Mouse (Mus musculus): ENCODE data around the gene Ptcra. TPM values are rescaled to one million over a fixed set of nuclear protein-coding genes. Genes with fewer than 3 reads are reported as not detected.

The Ptcra gene
- polyA plus RNA-seq, 1 experiment, result 0.23 TPM

DNA sequence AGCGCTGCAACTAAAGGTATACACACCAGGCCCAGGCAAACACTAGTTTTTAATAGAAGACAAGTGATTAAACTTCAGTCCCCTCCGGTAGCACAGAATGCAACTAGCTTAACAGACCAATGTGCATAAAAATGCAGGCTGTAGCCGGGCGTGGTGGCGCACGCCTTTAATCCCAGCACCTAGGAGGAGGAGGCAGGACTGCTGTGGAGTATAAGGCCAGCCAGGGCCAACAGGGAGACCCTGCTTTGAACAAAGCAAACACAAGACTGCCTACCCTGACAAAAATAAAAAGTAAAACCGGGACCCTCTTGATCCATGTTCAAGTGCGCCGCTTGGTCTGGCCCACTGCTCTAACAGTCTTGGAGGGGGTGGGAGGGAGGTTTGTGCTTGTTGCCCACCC lies 11.6 kb upstream of the Ptcra start:
- no peak for TF ChIP-seq CTCF (IDR thresholded peaks at IDR 0.05; ENCODE audit: borderline replicate concordance, insufficient read depth, low read depth, low read length)
- TF ChIP-seq POLR2A (IDR thresholded peaks at IDR 0.05; ENCODE audit: borderline replicate concordance, insufficient read depth, low read length), result no peak
- Histone ChIP-seq H3K27me3 (ENCODE audit: control insufficient read depth, insufficient read depth, low read length) (no peaks in the 10 kb centered on the region), H3K4me1 (ENCODE audit: control insufficient read depth, insufficient read depth, low read length) (0 out of 2 replicates have a peak, but pooled peaks cover 3% of the 10 kb centered on the region), H3K4me3 (replicated peaks; ENCODE audit: insufficient read depth, low read depth, low read length) (no peak overlapping the region), H3K27ac (ENCODE audit: insufficient read depth, low read length) (no peak overlapping the region)
- 93% methylated on average over 9 of the region's 9 CpGs for WGBS
- no peak for DNase-seq

DNA sequence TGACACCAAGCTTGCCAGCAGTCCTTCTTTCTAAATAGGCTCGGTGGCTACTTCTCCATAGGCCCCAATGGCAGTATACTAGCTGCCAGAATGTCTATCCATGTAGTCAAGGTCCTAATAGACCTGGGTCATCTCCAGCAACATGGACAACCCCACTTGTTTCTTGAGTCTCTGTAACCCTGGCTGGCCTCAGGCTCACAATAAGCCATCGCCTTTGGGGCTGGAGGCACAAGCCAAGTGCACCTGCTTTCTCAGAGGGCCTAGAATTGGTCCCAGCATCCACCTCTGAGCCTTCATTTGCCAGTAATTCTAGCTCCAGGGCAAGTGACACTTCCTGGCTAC lies 10.6 kb upstream of the Ptcra start:
- Histone ChIP-seq H3K4me1 (ENCODE audit: control insufficient read depth, insufficient read depth, low read length) (0 out of 2 replicates have a peak, but pooled peaks cover 3% of the 10 kb centered on the region), H3K4me3 (replicated peaks; ENCODE audit: insufficient read depth, low read depth, low read length) (no peak overlapping the region), H3K27ac (ENCODE audit: insufficient read depth, low read length) (no peak overlapping the region), H3K27me3 (ENCODE audit: control insufficient read depth, insufficient read depth, low read length) (no peaks in the 10 kb centered on the region)
- TF ChIP-seq CTCF (IDR thresholded peaks at IDR 0.05; ENCODE audit: borderline replicate concordance, insufficient read depth, low read depth, low read length) (no peak), POLR2A (IDR thresholded peaks at IDR 0.05; ENCODE audit: borderline replicate concordance, insufficient read depth, low read length) (no peak)
- 22% methylated on average over 2 of the region's 2 CpGs for WGBS
- no peak for DNase-seq

DNA sequence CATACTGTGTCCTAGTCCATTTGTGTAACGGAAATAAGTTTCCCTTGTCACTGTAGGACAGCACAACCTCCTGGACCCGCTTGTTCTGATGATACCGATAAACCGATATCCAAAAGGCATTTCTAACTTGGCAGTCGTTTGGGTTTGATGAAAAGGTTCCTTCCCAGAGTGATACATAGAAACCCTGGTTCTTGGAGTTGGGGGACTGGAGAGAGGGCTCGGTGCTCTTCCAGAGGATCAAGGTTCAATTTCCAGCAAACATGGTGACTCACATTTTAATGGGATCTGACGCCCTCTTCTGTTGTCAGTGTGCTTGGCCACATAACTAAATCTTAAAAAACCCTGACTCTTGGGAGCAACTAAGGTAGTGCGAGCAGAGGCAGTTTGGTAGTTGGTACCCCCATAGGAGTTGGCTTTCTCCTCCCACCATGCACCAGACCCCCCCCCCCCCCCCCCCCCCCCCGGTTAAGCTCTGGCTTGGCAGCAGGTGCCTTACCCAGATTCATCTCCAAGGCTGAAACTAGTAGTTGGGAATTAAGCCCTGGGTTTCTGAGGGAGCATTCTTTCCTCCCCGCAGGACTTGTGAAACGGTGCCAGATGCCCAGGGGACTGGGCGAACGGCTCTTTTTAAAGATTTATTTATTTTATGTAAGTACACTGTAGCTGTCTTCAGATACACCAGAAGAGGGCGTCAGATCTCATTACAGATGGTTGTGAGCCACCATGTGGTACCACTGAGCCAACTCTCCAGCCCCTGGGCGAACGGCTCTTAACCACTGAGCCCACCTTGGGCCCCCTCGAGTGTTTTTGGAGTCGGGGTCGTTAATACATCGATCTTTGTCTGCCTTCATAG lies 10.0 kb upstream of the Ptcra start:
- 4% methylated on average over 19 of the region's 20 CpGs for WGBS
- DNase-seq, result peak in 1 of 2 experiments; percentile 34
- Histone ChIP-seq H3K4me3 (replicated peaks; ENCODE audit: insufficient read depth, low read depth, low read length) (peak overlapping the region; percentile 73), H3K27me3 (ENCODE audit: control insufficient read depth, insufficient read depth, low read length) (no peaks in the 10 kb centered on the region), H3K4me1 (ENCODE audit: control insufficient read depth, insufficient read depth, low read length) (0 out of 2 replicates have a peak, but pooled peaks cover 3% of the 10 kb centered on the region), H3K27ac (ENCODE audit: insufficient read depth, low read length) (no peak overlapping the region)
- TF ChIP-seq CTCF (IDR thresholded peaks at IDR 0.05; ENCODE audit: borderline replicate concordance, insufficient read depth, low read depth, low read length) (peak; percentile 25; the same call in 1 of the 2 replicates), POLR2A (IDR thresholded peaks at IDR 0.05; ENCODE audit: borderline replicate concordance, insufficient read depth, low read length) (no peak)

DNA sequence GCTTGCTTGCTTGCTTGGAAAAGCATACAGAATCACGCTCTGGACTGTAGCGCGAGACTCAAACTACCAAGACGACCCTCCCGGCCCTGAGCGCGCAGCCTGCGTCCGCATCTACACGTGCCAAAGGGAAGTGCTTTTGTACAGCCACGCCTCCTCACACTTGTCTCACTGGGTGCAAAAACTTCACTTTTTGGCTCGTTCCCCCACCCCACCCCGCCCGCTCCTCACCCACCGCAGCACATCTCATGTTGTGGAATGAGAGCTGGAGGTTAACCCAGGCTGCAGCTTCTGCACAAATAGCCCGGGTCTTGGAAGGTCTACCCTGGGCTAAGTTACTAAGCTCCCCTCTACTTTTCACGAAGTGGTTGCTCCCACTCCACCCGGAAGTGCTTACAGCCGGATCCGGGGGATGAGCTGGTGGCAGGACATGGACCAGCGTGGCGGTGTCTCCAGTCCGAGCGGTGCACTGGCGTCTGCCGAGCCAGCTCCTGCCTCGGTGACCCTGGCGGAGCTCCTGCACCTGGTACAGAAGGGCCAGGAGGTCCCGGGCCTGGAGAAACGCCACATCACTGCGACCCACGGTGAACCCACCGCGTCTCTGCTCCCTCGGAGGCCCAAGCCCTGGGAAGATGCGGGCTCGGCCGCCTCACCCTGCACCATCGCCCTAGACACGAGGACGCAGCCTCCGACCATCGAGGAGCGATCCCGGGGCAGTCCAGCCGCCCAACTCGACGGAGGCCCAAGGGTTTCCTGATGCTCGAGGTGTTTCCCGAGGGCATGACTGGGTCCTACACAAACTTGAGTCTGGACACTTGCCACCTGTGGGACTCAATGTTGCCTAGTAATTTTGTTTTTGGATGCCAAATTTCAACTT lies 9.1 kb upstream of the Ptcra start, which contains the start of gene 2310039H08Rik:
TSS of gene 2310039H08Rik (plus strand) at position 232 of the 874 bp plus-strand sequence.
- no peaks in the 10 kb centered on the region for H3K27me3 ChIP-seq (ENCODE audit: control insufficient read depth, insufficient read depth, low read length)
- peak; percentile 86 to 88 for DNase-seq
- H3K27ac ChIP-seq (ENCODE audit: insufficient read depth, low read length), result peak within 1 kb of the TSS; percentile 18
- WGBS, result under 1% methylated on average over 50 of the region's 50 CpGs
- peak within 1 kb of the TSS; percentile 73 for H3K4me3 ChIP-seq (replicated peaks; ENCODE audit: insufficient read depth, low read depth, low read length)
- 0 out of 2 replicates have a peak, but pooled peaks cover 3% of the 10 kb centered on the region for H3K4me1 ChIP-seq (ENCODE audit: control insufficient read depth, insufficient read depth, low read length)
- TF ChIP-seq POLR2A (IDR thresholded peaks at IDR 0.05; ENCODE audit: borderline replicate concordance, insufficient read depth, low read length) (peak; percentile 76), CTCF (IDR thresholded peaks at IDR 0.05; ENCODE audit: borderline replicate concordance, insufficient read depth, low read depth, low read length) (no peak)

GRCm38 (mm10) chr17:46772038-46772403 lies 8.5 kb upstream of the Ptcra start:
- no peak for TF ChIP-seq CTCF (IDR thresholded peaks at IDR 0.05; ENCODE audit: borderline replicate concordance, insufficient read depth, low read depth, low read length)
- no peak for TF ChIP-seq POLR2A (IDR thresholded peaks at IDR 0.05; ENCODE audit: borderline replicate concordance, insufficient read depth, low read length)
- Histone ChIP-seq H3K27me3 (ENCODE audit: control insufficient read depth, insufficient read depth, low read length) (no peaks in the 10 kb centered on the region), H3K27ac (ENCODE audit: insufficient read depth, low read length) (peak overlapping the region; percentile 16), H3K4me1 (ENCODE audit: control insufficient read depth, insufficient read depth, low read length) (0 out of 2 replicates have a peak, but pooled peaks cover 3% of the 10 kb centered on the region), H3K4me3 (replicated peaks; ENCODE audit: insufficient read depth, low read depth, low read length) (peak overlapping the region; percentile 73)
- 2% methylated on average over 5 of the region's 5 CpGs for WGBS
- DNase-seq, result no peak

- 56% methylated on average over 17 of the region's 17 CpGs for WGBS
- peak overlapping the region; percentile 73 for H3K4me3 ChIP-seq (replicated peaks; ENCODE audit: insufficient read depth, low read depth, low read length)
- 0 out of 2 replicates have a peak, but pooled peaks cover 3% of the 10 kb centered on the region for H3K4me1 ChIP-seq (ENCODE audit: control insufficient read depth, insufficient read depth, low read length)
- H3K27ac ChIP-seq (ENCODE audit: insufficient read depth, low read length), result peak overlapping the region; percentile 16; the same call in 1 of the 2 replicates
- H3K27me3 ChIP-seq (ENCODE audit: control insufficient read depth, insufficient read depth, low read length), result no peaks in the 10 kb centered on the region
- peak in 1 of 2 experiments; percentile 21 for DNase-seq
- TF ChIP-seq POLR2A (IDR thresholded peaks at IDR 0.05; ENCODE audit: borderline replicate concordance, insufficient read depth, low read length) (no peak), CTCF (IDR thresholded peaks at IDR 0.05; ENCODE audit: borderline replicate concordance, insufficient read depth, low read depth, low read length) (no peak)
These were observed 8.1 kb upstream of the Ptcra start for GRCm38 (mm10) chr17:46771616-46772015.

DNA sequence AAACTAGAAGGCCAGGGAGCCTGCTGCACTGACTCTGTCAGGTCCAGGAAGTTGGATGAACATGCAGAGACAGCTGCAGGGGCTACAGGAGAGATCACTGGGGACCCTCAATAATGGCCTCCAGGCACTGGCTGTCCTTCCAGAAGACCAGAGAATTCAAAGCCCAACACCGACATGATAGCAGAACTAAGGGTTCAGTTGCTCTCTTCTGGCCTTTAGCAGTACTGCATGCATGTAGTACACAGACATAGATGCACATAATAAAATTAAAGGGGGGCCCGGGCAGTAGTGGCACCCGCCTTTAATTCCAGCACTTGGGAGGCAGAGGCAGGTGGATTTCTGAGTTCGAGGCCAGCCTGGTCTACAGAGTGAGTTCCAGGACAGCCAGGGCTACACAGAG lies 7.5 kb upstream of the Ptcra start:
- Histone ChIP-seq H3K27me3 (ENCODE audit: control insufficient read depth, insufficient read depth, low read length) (no peaks in the 10 kb centered on the region), H3K4me3 (replicated peaks; ENCODE audit: insufficient read depth, low read depth, low read length) (no peak overlapping the region), H3K27ac (ENCODE audit: insufficient read depth, low read length) (no peak overlapping the region), H3K4me1 (ENCODE audit: control insufficient read depth, insufficient read depth, low read length) (0 out of 2 replicates have a peak, but pooled peaks cover 3% of the 10 kb centered on the region)
- TF ChIP-seq CTCF (IDR thresholded peaks at IDR 0.05; ENCODE audit: borderline replicate concordance, insufficient read depth, low read depth, low read length) (no peak), POLR2A (IDR thresholded peaks at IDR 0.05; ENCODE audit: borderline replicate concordance, insufficient read depth, low read length) (no peak)
- DNase-seq, result no peak
- WGBS, result 86% methylated on average over 4 of the region's 4 CpGs

Data from cerebellum, adult 2 months (tissue).